Mouse (Mus musculus): ENCODE measurements at regions not wholly inside any gene's neighbourhood (a gene's known extent, or its start where the extent isn't known, plus 50 kb on each side); places are given as distances from the start of the nearest gene placed in this dataset.

GRCm38 (mm10) chr1:128805687-128806653 lies 213.9 kb upstream of the Cxcr4 start:
- TF ChIP-seq MYOD1 (IDR thresholded peaks at IDR 0.05; ENCODE audit: control insufficient read depth in 1 of 3, insufficient read length in 2 of 3, low read depth in 2 of 3) (no peak), POLR2A (IDR thresholded peaks at IDR 0.05; ENCODE audit: insufficient read length, low read depth) (no peak), MYOG (IDR thresholded peaks at IDR 0.05; ENCODE audit: control insufficient read depth in 1 of 3, insufficient read depth in 1 of 3, insufficient read length in 2 of 3, low read depth in 2 of 3) (no peak), USF1 (IDR thresholded peaks at IDR 0.05; ENCODE audit: low read depth) (no peak), TCF12 (IDR thresholded peaks at IDR 0.05; ENCODE audit: insufficient read depth, poor library complexity, severe bottlenecking) (no peak), POLR2AphosphoS2 (IDR thresholded peaks at IDR 0.05; ENCODE audit: insufficient read length, low read depth) (no peak)

Data from myocyte (in vitro differentiated cells).